Mouse (Mus musculus) stomach, postnatal 0 days (tissue): Measurements from ENCODE around the gene Rrnad1.

Experiments
- CTCF ChIP-seq: IDR thresholded peaks from 2 replicates; pipeline ENCODE4 v1.5.1; 2016; ENCODE audit warnings: antibody characterized with exemption, low read depth, mild to moderate bottlenecking, moderate library complexity
- EP300 ChIP-seq: optimal IDR thresholded peaks from 2 replicates; pipeline ENCODE3; 2016; ENCODE audit warnings: antibody characterized with exemption

DNA sequence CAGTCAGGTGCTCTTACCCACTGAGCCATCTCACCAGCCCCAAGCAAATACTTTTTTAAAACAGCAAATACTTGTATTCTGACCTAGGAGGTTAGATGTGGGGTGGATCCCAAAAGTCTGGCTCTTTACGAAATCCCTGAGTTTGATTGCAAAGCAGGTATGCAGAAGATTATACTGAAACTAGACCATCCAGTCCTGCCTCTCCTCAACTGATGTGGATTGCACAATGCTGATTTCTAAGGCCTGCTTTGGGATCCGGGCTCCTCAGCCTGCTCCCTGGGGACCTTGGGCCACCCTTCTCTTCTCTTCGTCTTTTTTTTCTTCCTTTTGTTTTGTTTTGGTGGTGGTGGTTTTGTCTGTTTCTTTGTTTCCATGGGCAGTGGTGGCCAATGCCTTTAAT, 39.0 kb downstream of the Rrnad1 start:
- TF ChIP-seq EP300, result no peak
- no peak for TF ChIP-seq CTCF
